Mouse (Mus musculus) adrenal gland, adult (tissue): ENCODE measurements around the gene Gm13278.
"Not testable (repeated sequence)": the region's sequence is repeated elsewhere in the genome, so short reads cannot be mapped to it uniquely, and the experiment has no call there.

Source experiments
- DNase-seq, 2 experiments: peaks; one replicate each; pipeline ENCODE4 v3.0.0; 2022 to 2023; ENCODE audit warnings: low spot score in 1 of 2; ENCODE audit not compliant: inconsistent age in 2 of 2

Gene Gm13278

DNA sequence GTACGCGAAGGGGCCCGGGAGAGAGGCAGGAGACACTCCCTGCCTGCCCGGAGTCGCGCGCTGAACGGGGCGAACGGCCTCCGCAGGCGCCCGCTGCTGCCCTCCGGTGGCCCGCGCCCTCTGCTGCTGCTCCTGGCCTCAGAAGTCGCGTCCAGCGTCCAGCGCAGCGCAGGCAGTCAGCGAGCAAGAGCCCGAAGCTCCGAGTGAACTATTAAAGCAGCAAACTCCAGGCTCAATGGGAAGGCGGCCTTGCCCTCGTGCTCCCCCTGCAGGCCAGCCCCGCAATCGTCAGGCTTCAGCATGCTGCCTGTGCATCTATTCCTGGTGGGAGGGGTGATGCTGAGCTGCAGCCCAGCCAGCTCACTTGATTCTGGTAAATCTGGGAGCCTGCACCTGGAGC lies at the start of gene Gm13278:
Gene Gm13278, plus strand, starts transcription at position 301 of the 400 bp plus-strand sequence.
- not testable (repeated sequence) for DNase-seq

DNA sequence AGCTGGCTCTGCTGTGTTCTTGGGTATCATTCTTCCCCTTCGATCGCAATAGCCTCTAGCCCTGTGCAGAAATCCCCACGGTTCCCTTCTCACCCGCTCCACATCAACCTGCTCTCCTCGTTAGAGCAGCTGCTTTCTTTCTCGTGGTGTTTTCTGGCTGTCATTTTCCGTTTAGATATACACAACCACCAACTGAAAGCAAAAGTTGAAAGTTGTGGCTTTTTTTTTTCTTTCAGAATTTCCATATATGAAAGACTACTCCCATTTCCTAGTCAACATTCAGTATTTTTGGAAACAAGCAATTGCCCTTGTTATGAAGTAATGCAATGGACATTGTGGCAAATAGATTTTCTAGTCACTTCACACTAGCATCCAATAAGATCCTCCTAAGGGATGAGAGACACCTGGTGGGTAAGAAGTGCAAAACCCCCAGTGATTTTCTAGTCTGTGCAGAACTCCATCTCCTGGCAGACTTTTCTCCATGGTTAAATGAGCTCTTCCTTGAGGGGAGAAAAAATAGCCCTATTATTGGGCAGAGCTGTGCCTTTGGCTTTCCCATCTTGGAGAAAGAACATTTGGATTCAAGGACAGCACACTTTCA lies 48.5 kb upstream of the Gm13278 start:
- DNase-seq: no peak

DNA sequence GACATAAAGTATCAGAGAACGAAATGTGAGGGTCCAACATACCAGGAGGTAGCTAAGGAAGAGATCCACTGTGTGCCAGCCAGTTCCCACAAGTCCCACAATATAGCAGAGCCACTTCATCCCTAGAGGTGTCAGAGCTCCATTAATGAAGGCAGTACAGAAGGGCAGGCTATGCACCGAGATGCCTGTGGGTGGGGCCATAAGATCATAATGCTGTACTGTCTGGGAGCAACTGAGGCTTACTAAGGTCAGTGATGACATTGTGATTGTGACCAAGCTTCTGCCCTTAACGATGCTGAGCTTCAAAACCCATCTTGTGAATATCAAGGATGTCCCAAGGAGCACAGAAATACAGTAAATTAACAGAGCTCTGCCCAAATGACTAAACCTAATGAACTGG lies 47.1 kb upstream of the Gm13278 start:
- DNase-seq: no peak

DNA sequence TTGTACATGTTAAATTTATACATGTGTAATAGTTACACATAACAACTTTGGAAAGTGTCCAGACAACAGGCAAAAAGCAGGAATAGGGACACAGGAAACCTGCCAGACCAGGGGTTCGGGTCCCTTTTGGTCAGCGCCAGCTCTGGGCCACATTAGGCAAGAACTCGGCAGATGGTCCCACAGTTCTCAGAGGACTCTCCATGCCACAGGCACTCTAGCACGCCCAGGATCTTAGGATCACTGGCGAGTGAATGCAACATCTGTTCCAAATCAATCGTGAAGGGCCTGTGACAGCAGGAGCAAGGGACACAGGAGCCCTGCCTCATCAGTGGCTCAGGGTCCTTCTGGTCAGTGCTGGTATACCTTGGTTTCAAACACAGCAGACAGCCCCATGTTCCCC lies 41.4 kb upstream of the Gm13278 start:
- DNase-seq: no peak

DNA sequence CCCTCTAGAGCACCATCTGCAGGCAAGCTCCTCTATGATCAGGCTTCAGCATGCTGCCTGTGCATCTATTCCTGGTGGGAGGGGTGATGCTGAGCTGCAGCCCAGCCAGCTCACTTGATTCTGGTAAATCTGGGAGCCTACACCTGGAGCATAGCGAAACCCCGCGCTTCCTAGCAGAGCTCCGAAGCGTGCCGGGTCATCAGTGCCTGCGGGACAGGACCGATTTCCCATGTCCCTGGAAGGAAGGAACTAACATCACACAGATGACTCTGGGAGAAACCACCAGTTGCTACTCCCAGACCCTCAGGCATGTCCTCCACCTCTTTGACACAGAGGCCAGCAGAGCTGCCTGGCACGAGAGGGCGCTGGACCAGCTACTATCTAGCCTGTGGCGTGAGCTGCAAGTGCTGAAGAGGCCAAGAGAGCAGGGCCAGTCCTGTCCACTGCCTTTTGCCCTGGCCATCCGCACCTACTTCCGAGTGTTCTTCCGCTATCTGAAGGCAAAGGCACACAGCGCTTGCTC lies 36.5 kb upstream of the Gm13278 start, which contains the start of gene Gm13271:
Gene Gm13271, plus strand, starts transcription at position 51 of the 523 bp plus-strand sequence.
- peak; percentile 75 to 92 for DNase-seq

DNA sequence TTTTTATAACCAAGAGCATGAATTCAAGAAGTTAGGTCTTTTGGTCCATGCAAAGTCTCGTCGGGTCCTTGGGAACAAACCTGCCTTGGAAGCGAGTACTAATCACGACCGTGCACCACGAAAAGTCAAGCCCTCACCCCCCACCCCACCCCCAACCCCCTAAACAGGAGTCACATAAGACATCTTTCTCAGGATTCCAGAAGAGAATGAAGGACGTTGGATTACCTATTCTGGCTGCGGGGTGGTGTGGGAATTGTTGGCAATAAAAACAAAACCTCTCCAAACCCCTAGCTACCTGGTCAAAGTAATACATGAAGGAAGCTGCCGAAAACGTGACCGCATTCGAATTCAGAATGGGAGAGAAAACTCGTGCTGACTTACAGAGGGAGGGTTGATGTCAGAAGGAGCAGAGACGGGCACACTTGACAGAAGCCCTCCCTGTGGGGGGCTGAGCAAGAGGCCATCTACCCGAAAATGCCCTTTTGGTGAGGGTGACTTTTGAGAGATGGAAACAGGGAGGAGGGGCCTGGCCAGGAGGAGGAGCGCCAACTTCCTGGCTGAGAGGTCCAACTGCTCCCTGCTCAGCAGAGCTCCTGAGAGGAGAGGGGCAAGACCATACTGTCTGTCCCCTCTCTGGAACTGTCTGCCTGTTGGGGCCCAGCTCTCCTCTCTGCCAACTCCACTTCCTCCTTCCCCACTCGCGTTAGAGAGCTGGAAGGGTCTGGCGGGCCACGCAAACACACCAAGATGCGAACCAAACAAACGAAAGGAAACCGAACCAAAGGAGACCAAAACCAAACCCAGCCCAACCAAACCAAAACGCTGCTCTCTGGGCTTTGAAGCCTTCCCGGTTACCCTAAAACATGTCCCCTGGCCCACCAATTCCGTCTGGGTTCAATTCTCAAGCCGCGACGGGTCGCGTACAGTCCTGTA lies 34.5 kb upstream of the Gm13278 start:
- peak in 1 of 2 experiments; percentile 81 for DNase-seq

DNA sequence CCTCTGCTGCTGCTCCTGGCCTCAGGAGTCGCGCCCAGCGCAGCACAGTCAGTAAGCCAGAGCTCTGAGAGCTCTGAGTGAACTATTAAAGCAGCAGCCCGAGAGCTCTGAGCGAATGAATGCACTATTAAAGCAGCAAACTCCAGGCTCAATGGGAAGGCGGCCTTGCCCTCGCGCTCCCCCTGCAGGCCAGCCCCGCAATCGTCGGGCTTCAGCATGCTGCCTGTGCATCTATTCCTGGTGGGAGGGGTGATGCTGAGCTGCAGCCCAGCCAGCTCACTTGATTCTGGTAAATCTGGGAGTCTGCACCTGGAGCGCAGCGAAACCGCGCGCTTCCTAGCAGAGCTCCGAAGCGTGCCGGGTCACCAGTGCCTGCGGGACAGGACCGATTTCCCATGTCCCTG lies 33.7 kb upstream of the Gm13278 start:
- DNase-seq: peak; percentile 92 to 99

DNA sequence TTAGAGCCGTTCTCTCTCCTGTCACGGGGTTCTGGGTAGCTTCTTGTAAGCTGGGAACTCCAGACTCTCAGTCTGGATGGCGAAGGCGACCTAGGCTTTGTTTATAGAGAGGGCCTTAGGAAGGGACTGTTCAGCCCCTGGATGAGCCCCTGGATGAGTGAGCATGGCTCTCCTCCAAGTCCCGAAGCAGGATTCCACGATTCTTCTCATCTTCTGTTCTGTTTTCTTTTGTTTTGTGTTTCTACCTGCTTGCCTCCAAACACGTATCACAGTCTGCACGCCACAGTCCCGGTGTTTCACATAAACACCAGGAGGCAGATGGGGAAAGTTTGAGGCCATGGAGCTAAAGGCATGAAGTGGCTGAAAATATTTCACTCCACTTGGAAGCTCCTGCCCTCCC lies 32.6 kb upstream of the Gm13278 start:
- DNase-seq: peak in 1 of 2 experiments; percentile 60

DNA sequence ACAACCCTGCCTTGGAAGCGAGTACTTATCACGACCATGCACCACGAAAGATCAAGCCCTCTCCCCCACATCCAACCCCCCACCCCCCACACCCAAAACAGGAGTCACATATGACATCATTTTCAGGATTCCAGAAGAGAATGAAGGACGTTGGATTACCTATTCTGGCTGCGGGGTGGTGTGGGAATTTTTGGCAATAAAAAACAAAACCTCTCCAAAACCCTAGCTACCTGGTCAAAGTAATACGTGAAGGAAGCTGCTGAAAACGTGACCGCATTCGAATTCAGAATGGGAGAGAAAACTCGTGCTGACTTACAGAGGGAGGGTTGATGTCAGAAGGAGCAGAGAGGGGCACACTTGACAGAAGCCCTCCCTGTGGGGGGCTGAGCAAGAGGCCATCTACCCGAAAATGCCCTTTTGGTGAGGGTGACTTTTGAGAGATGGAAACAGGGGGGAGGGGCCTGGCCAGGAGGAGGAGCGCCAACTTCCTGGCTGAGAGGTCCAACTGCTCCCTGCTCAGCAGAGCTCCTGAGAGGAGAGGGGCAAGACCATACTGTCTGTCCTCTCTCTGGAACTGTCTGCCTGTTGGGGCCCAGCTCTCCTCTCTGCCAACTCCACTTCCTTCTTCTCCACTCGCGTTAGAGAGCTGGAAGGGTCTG lies 31.6 kb upstream of the Gm13278 start, which contains the start of gene Gm13283:
Gene Gm13283, plus strand, starts transcription at position 510 of the 659 bp plus-strand sequence.
- DNase-seq: peak; percentile 37 to 81

DNA sequence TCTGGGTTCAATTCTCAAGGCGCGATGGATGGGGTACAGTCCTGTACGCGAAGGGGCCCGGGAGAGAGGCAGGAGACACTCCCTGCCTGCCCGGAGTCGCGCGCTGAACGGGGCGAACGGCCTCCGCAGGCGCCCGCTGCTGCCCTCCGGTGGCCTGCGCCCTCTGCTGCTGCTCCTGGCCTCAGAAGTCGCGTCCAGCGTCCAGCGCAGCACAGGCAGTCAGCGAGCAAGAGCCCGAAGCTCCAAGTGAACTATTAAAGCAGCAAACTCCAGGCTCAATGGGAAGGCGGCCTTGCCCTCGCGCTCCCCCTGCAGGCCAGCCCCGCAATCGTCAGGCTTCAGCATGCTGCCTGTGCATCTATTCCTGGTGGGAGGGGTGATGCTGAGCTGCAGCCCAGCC lies 30.9 kb upstream of the Gm13278 start:
- peak; percentile 87 to 92 for DNase-seq

DNA sequence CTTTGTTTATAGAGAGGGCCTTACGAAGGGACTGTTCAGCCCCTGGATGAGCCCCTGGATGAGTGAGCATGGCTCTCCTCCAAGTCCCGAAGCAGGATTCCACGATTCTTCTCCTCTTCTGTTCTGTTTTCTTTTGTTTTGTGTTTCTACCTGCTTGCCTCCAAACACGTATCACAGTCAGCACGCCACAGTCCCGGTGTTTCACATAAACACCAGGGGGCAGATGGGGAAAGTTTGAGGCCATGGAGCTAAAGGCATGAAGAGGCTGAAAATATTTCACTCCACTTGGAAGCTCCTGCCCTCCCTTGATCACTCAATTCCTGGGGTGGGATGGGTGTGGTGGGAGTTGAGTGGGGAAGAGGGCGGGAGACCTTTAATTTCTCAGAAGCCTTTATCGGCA lies 29.6 kb upstream of the Gm13278 start:
- DNase-seq: peak; percentile 71 to 88

DNA sequence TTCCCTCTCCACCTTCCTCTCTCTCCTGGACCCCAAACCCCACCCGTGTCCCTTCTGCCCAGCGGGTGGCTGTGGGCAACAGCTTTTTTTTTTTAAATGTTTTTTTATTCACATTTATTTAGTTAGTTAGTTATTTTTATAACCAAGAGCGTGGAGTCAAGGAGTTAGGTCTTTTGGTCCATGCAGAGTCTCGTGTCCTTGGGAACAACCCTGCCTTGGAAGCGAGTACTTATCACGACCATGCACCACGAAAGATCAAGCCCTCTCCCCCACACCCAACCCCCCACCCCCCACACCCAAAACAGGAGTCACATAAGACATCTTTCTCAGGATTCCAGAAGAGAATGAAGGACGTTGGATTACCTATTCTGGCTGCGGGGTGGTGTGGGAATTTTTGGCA lies 29.0 kb upstream of the Gm13278 start:
- peak in 1 of 2 experiments; percentile 55 for DNase-seq

DNA sequence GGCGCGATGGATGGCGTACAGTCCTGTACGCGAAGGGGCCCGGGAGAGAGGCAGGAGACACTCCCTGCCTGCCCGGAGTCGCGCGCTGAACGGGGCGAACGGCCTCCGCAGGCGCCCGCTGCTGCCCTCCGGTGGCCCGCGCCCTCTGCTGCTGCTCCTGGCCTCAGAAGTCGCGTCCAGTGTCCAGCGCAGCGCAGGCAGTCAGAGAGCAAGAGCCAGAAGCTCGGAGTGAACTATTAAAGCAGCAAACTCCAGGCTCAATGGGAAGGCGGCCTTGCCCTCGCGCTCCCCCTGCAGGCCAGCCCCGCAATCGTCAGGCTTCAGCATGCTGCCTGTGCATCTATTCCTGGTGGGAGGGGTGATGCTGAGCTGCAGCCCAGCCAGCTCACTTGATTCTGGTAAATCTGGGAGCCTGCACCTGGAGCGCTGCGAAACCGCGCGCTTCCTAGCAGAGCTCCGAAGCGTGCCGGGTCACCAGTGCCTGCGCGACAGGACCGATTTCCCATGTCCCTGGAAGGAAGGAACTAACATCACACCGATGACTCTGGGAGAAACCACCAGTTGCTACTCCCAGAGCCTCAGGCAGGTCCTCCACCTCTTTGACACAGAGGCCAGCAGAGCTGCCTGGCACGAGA lies 27.8 kb upstream of the Gm13278 start:
- DNase-seq: peak; percentile 79 to 90

DNA sequence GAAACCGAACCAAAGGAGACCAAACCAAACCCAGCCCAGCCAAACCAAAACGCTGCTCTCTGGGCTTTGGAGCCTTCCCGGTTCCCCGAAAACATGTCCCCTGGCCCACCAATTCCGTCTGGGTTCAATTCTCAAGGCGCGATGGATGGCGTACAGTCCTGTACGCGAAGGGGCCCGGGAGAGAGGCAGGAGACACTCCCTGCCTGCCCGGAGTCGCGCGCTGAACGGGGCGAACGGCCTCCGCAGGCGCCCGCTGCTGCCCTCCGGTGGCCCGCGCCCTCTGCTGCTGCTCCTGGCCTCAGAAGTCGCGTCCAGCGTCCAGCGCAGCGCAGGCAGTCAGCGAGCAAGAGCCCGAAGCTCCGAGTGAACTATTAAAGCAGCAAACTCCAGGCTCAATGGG lies 17.8 kb upstream of the Gm13278 start, which contains the start of gene Gm13290:
Gene Gm13290, plus strand, starts transcription at position 301 of the 400 bp plus-strand sequence.
- DNase-seq: not testable (repeated sequence)

DNA sequence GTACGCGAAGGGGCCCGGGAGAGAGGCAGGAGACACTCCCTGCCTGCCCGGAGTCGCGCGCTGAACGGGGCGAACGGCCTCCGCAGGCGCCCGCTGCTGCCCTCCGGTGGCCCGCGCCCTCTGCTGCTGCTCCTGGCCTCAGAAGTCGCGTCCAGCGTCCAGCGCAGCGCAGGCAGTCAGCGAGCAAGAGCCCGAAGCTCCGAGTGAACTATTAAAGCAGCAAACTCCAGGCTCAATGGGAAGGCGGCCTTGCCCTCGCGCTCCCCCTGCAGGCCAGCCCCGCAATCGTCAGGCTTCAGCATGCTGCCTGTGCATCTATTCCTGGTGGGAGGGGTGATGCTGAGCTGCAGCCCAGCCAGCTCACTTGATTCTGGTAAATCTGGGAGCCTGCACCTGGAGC lies 14.7 kb upstream of the Gm13278 start, which contains the start of gene Gm13289:
Gene Gm13289, plus strand, starts transcription at position 301 of the 400 bp plus-strand sequence.
- DNase-seq: not testable (repeated sequence)

DNA sequence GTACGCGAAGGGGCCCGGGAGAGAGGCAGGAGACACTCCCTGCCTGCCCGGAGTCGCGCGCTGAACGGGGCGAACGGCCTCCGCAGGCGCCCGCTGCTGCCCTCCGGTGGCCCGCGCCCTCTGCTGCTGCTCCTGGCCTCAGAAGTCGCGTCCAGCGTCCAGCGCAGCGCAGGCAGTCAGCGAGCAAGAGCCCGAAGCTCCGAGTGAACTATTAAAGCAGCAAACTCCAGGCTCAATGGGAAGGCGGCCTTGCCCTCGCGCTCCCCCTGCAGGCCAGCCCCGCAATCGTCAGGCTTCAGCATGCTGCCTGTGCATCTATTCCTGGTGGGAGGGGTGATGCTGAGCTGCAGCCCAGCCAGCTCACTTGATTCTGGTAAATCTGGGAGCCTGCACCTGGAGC lies 11.8 kb upstream of the Gm13278 start, which contains the start of gene Gm13272:
Gene Gm13272, plus strand, starts transcription at position 301 of the 400 bp plus-strand sequence.
- not testable (repeated sequence) for DNase-seq

DNA sequence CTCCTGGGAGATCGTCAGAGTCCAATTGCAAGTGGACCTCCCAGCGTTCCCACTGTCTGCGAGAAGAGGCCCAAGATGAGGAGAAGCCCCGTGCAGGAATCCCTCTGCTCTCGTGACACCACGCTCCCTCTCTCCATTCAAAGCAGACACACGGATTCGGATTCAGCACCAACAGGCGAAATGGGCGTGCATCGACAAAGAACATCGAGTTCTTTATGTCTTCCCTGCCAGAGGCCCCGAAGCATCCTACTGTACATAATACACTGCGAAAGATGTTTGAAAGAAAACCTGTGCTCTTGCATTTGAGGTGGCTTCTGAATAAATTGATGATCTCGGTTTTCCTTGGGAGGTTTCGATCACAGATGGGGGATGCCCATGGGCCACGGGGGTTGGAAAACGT lies 11.0 kb upstream of the Gm13278 start:
- peak in 1 of 2 experiments; percentile 39 for DNase-seq

DNA sequence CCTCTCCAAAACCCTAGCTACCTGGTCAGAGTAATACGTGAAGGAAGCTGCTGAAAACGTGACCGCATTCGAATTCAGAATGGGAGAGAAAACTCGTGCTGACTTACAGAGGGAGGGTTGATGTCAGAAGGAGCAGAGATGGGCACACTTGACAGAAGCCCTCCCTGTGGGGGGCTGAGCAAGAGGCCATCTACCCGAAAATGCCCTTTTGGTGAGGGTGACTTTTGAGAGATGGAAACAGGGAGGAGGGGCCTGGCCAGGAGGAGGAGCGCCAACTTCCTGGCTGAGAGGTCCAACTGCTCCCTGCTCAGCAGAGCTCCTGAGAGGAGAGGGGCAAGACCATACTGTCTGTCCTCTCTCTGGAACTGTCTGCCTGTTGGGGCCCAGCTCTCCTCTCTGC lies 9.5 kb upstream of the Gm13278 start, which contains the start of gene Ifnz:
Gene Ifnz, plus strand, starts transcription at position 301 of the 400 bp plus-strand sequence.
- DNase-seq: peak in 1 of 2 experiments; percentile 10

DNA sequence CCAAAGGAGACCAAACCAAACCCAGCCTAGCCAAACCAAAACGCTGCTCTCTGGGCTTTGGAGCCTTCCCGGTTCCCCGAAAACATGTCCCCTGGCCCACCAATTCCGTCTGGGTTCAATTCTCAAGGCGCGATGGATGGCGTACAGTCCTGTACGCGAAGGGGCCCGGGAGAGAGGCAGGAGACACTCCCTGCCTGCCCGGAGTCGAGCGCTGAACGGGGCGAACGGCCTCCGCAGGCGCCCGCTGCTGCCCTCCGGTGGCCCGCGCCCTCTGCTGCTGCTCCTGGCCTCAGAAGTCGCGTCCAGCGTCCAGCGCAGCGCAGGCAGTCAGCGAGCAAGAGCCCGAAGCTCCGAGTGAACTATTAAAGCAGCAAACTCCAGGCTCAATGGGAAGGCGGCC lies 9.0 kb upstream of the Gm13278 start:
- peak; percentile 50 to 68 for DNase-seq

DNA sequence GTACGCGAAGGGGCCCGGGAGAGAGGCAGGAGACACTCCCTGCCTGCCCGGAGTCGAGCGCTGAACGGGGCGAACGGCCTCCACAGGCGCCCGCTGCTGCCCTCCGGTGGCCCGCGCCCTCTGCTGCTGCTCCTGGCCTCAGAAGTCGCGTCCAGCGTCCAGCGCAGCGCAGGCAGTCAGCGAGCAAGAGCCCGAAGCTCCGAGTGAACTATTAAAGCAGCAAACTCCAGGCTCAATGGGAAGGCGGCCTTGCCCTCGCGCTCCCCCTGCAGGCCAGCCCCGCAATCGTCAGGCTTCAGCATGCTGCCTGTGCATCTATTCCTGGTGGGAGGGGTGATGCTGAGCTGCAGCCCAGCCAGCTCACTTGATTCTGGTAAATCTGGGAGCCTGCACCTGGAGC lies 5.9 kb upstream of the Gm13278 start, which contains the start of gene Gm13276:
Gene Gm13276, plus strand, starts transcription at position 301 of the 400 bp plus-strand sequence.
- not testable (repeated sequence) for DNase-seq
